Comparison of ENCODE assay signal across 7 mouse cellular contexts in genomic region chr5:38318966-38319786, GRCm38 (mm10). TPM values are rescaled to one million over a fixed set of nuclear protein-coding genes. Genes with fewer than 3 reads are reported as not detected.
DNase-seq lines count a peak whose midpoint lies in the region; ATAC-seq lines count a peak whose summit lies in the region.

Gene Drd5 (plus strand): TSS chr5:38319367.

- peak within 1 kb of the TSS; percentile 25 for H3K4me3 ChIP-seq in lung, embryonic 15.5 days
- H3K4me3 ChIP-seq in forebrain, embryonic 12.5 days (replicated peaks): peak within 1 kb of the TSS; percentile 45
- peak within 1 kb of the TSS; percentile 48 for H3K4me3 ChIP-seq in limb, embryonic 12.5 days (replicated peaks)
- H3K4me3 ChIP-seq in stomach, embryonic 16.5 days (replicated peaks; ENCODE audit: low read length): peak within 1 kb of the TSS; percentile 30

- no peak for ATAC-seq in lung, embryonic 15.5 days (ENCODE audit: borderline replicate concordance, extremely low read depth, low FRiP score, low TSS enrichment)
- ATAC-seq in forebrain, embryonic 12.5 days (ENCODE audit: low FRiP score): 0 out of 2 replicates have a peak, but pooled peaks have one; percentile 27
- ATAC-seq in limb, embryonic 12.5 days (ENCODE audit: insufficient number of reproducible peaks, insufficient read depth, low FRiP score, low TSS enrichment, low read depth): 0 out of 2 replicates have a peak, but pooled peaks have one; percentile 20
- ATAC-seq in stomach, embryonic 16.5 days (ENCODE audit: insufficient read depth, low FRiP score): no peak

- no peaks in the 10 kb centered on the region for H3K36me3 ChIP-seq in lung, embryonic 15.5 days
- H3K36me3 ChIP-seq in forebrain, embryonic 12.5 days (replicated peaks): no peaks in the 10 kb centered on the region
- no peaks in the 10 kb centered on the region for H3K36me3 ChIP-seq in limb, embryonic 12.5 days
- no peaks in the 10 kb centered on the region for H3K36me3 ChIP-seq in stomach, embryonic 16.5 days (ENCODE audit: control insufficient read depth, insufficient read depth, low read length)

- no peaks in the 10 kb centered on the region for H3K9me3 ChIP-seq in lung, embryonic 15.5 days
- no peaks in the 10 kb centered on the region for H3K9me3 ChIP-seq in forebrain, embryonic 12.5 days
- H3K9me3 ChIP-seq in limb, embryonic 12.5 days: no peaks in the 10 kb centered on the region
- no peaks in the 10 kb centered on the region for H3K9me3 ChIP-seq in stomach, embryonic 16.5 days (replicated peaks; ENCODE audit: control insufficient read depth, low read length)

- H3K4me1 ChIP-seq in lung, embryonic 15.5 days: 0 out of 2 replicates have a peak, but pooled peaks cover 4% of the 10 kb centered on the region
- H3K4me1 ChIP-seq in forebrain, embryonic 12.5 days: peaks cover 8% of the 10 kb centered on the region
- peaks cover 5% of the 10 kb centered on the region for H3K4me1 ChIP-seq in limb, embryonic 12.5 days (replicated peaks)
- H3K4me1 ChIP-seq in stomach, embryonic 16.5 days (ENCODE audit: control insufficient read depth, insufficient read depth, low read length): no peaks in the 10 kb centered on the region

- H3K27ac ChIP-seq in lung, embryonic 15.5 days: no peak within 1 kb of the TSS
- H3K27ac ChIP-seq in forebrain, embryonic 12.5 days: no peak within 1 kb of the TSS
- no peak within 1 kb of the TSS for H3K27ac ChIP-seq in limb, embryonic 12.5 days
- no peak within 1 kb of the TSS for H3K27ac ChIP-seq in stomach, embryonic 16.5 days (ENCODE audit: low read length)

- H3K4me2 ChIP-seq in lung, embryonic 15.5 days: peak within 1 kb of the TSS; percentile 49
- H3K4me2 ChIP-seq in forebrain, embryonic 12.5 days: peak within 1 kb of the TSS; percentile 70
- peak within 1 kb of the TSS; percentile 84 for H3K4me2 ChIP-seq in limb, embryonic 12.5 days
- H3K4me2 ChIP-seq in stomach, embryonic 16.5 days (ENCODE audit: low read depth, low read length): peak within 1 kb of the TSS; percentile 46

- no peak within 1 kb of the TSS for H3K9ac ChIP-seq in lung, embryonic 15.5 days
- H3K9ac ChIP-seq in forebrain, embryonic 12.5 days: no peak within 1 kb of the TSS
- H3K9ac ChIP-seq in limb, embryonic 12.5 days (replicated peaks): peak within 1 kb of the TSS; percentile 59
- H3K9ac ChIP-seq in stomach, embryonic 16.5 days (ENCODE audit: low read length): 0 out of 2 replicates have a peak within 1 kb of the TSS, but pooled peaks have one; percentile 17

- 2% methylated on average over 67 of the region's 67 CpGs for WGBS in lung, embryonic 15.5 days
- 3% methylated on average over 67 of the region's 67 CpGs for WGBS in forebrain, embryonic 12.5 days
- 2% methylated on average over 67 of the region's 67 CpGs for WGBS in limb, embryonic 12.5 days
- 2% methylated on average over 67 of the region's 67 CpGs for WGBS in stomach, embryonic 16.5 days

- H3K27me3 ChIP-seq in lung, embryonic 15.5 days: peaks cover 50% of the 10 kb centered on the region
- H3K27me3 ChIP-seq in forebrain, embryonic 12.5 days: peaks cover 61% of the 10 kb centered on the region
- H3K27me3 ChIP-seq in limb, embryonic 12.5 days: peaks cover 71% of the 10 kb centered on the region
- peaks cover 44% of the 10 kb centered on the region for H3K27me3 ChIP-seq in stomach, embryonic 16.5 days (ENCODE audit: control insufficient read depth, insufficient read depth, low read length)

- no peak for DNase-seq in lung, postnatal 4 days
- DNase-seq in cerebellum, adult 8-10 months: no peak
- DNase-seq in adrenal gland, postnatal 36 days: no peak

RNA-seq across cellular contexts. Expression of gene Drd5, which starts in this region (rescaled TPM):
- polyA plus RNA-seq in lung, embryonic 15.5 days (2015; fragmentation: Nextera tagmentation; extraction: Ambion mirVana): not detected in 2 replicates
- polyA plus RNA-seq in forebrain, embryonic 12.5 days (2016; fragmentation: Nextera tagmentation; extraction: Ambion mirVana): 0.06 TPM in 1 of 2 replicates, not detected in the other
- polyA plus RNA-seq in limb, embryonic 12.5 days (2016; fragmentation: Nextera tagmentation; extraction: Ambion mirVana): not detected in 2 replicates
- not detected in 2 replicates for polyA plus RNA-seq in stomach, embryonic 16.5 days (2015; fragmentation: Nextera tagmentation; extraction: Ambion mirVana)
- total RNA-seq in adrenal gland, postnatal 36 days (2021): not detected

Comparison
In these comparisons a context has a peak if more than half of its experiments do, and no peak if none do; other contexts are left out.
1. Peak in ATAC-seq, H3K4me3 ChIP-seq and H3K4me2 ChIP-seq in forebrain, embryonic 12.5 days; RNA of the gene not detected or under 1 TPM.
2. Peak in ATAC-seq, H3K4me3 ChIP-seq, H3K9ac ChIP-seq and H3K4me2 ChIP-seq in limb, embryonic 12.5 days; RNA of the gene not detected or under 1 TPM.